20 mouse cellular contexts compared by ENCODE assay signal in the genomic region with DNA sequence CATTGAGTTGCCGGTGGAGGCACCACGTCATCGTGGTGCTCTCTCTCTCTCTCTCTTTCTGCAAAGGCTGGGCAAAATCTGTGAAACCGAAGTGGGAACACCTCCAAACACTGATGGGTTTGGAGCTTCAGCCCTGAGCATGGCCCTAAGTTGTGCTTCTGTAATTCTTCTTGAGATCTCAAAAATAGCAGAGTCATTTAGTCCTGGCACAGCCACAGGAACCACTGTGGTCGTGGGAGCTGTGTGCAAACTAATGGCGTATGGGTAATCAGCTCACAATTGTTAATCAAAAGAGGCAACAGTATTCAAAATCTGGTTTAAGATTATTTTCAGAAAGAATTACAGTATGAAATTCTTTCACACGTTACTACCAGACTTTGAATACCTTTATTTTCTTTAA. TPM values are rescaled to one million over a fixed set of nuclear protein-coding genes. Genes with fewer than 3 reads are reported as not detected.
DNase-seq lines count a peak whose midpoint lies in the region; ATAC-seq and TF ChIP-seq lines count a peak whose summit lies in the region.
"Had no signal": no experiment of that assay in that cellular context is flagged by ENCODE, and none has a peak within 500 bp of the region (broad histone marks: within the 10 kb centered on the region; RNA-seq: fewer than 3 reads in every experiment).

No protein-coding gene starts in this region.

- H3K4me3 ChIP-seq in stomach, postnatal 0 days (ENCODE audit: low read depth, low read length): no peak overlapping the region
- H3K4me3 ChIP-seq: embryonic facial prominence, embryonic 10.5 days; embryonic facial prominence, embryonic 12.5 days; forebrain, embryonic 13.5 days; forebrain, embryonic 15.5 days had no signal

- no peaks in the 10 kb centered on the region for H3K9me3 ChIP-seq in stomach, postnatal 0 days (ENCODE audit: control insufficient read depth, low read length)
- H3K9me3 ChIP-seq: embryonic facial prominence, embryonic 10.5 days; embryonic facial prominence, embryonic 12.5 days; forebrain, embryonic 13.5 days; forebrain, embryonic 15.5 days had no signal

- ATAC-seq in granulocyte monocyte progenitor cell, adult 5-6 weeks (replicated peaks; ENCODE audit: poor library complexity, severe bottlenecking): peak; percentile 50; the same call in 1 of the 2 replicates
- peak; percentile 88 for ATAC-seq in megakaryocyte progenitor cell, adult 5-6 weeks (replicated peaks; ENCODE audit: poor library complexity)
- ATAC-seq in stomach, postnatal 0 days (ENCODE audit: low FRiP score, low TSS enrichment): no peak
- ATAC-seq: forebrain, embryonic 13.5 days; forebrain, embryonic 15.5 days; forebrain, postnatal 0 days had no signal

- H3K9ac ChIP-seq in stomach, postnatal 0 days (ENCODE audit: low read length): no peak overlapping the region
- H3K9ac ChIP-seq: embryonic facial prominence, embryonic 12.5 days; forebrain, embryonic 13.5 days; forebrain, embryonic 15.5 days; forebrain, postnatal 0 days had no signal

- no peak for TF ChIP-seq CTCF in stomach, postnatal 0 days (IDR thresholded peaks at IDR 0.05; ENCODE audit: low read depth)

- no peaks in the 10 kb centered on the region for H3K27me3 ChIP-seq in stomach, postnatal 0 days (ENCODE audit: control insufficient read depth, insufficient read depth, low read length)
- H3K27me3 ChIP-seq: embryonic facial prominence, embryonic 12.5 days; forebrain, embryonic 13.5 days; forebrain, embryonic 15.5 days had no signal

- WGBS in stomach, postnatal 0 days: 83% methylated on average over 7 of the region's 7 CpGs

- no peaks in the 10 kb centered on the region for H3K4me1 ChIP-seq in stomach, postnatal 0 days (replicated peaks; ENCODE audit: control insufficient read depth, insufficient read depth)
- H3K4me1 ChIP-seq: embryonic facial prominence, embryonic 10.5 days; embryonic facial prominence, embryonic 12.5 days; forebrain, embryonic 13.5 days; forebrain, embryonic 15.5 days had no signal

- H3K4me2 ChIP-seq in stomach, postnatal 0 days (replicated peaks; ENCODE audit: low read depth): no peak overlapping the region
- H3K4me2 ChIP-seq: embryonic facial prominence, embryonic 12.5 days; forebrain, embryonic 13.5 days; forebrain, embryonic 15.5 days had no signal

- no peak overlapping the region for H3K27ac ChIP-seq in stomach, postnatal 0 days (replicated peaks)
- H3K27ac ChIP-seq: embryonic facial prominence, embryonic 10.5 days; embryonic facial prominence, embryonic 12.5 days; forebrain, embryonic 13.5 days; forebrain, embryonic 15.5 days had no signal

- DNase-seq in heart, adult 11 months: peak; percentile 53
- DNase-seq in heart, adult 9 months (ENCODE audit: low spot score in 2 of 2): no peak
- no peak for DNase-seq in frontal cortex, adult 2 months (ENCODE audit: extremely low spot score in 1 of 2, low spot score in 1 of 2)
- no peak for DNase-seq in stomach, postnatal 0 days (ENCODE audit: low spot score)
- DNase-seq: adrenal gland, adult 2 months; adrenal gland, postnatal 10 days; adrenal gland, postnatal 25 days; cerebellum, adult 11 months; cerebellum, adult 18-20 months; cerebellum, adult 8-10 months; cerebellum, adult 9-11 months; cerebellum, postnatal 14 days; cerebellum, postnatal 36 days; forebrain, postnatal 0 days had no signal

- no peaks in the 10 kb centered on the region for H3K36me3 ChIP-seq in stomach, postnatal 0 days (ENCODE audit: control insufficient read depth, insufficient read depth, low read length)
- H3K36me3 ChIP-seq: embryonic facial prominence, embryonic 10.5 days; embryonic facial prominence, embryonic 12.5 days; forebrain, embryonic 15.5 days had no signal

- no peak for TF ChIP-seq EP300 in stomach, postnatal 0 days (optimal IDR thresholded peaks at IDR 0.05)

RNA-seq across cellular contexts. Expression of gene Rpe, which starts 27.8 kb away (rescaled TPM):
- 65.5 and 81.7 TPM in 2 replicates for total RNA-seq in granulocyte monocyte progenitor cell, adult 5-6 weeks (2014; fragmentation: Nextera tagmentation)
- total RNA-seq in granulocyte monocyte progenitor cell, adult 5-6 weeks (2017): 57.0 and 75.1 TPM in 2 replicates
- 62.2 and 65.0 TPM in 2 replicates for total RNA-seq in megakaryocyte progenitor cell, adult 5-6 weeks (2015)
- 61.4 and 68.6 TPM in 2 replicates for total RNA-seq in megakaryocyte progenitor cell, adult 5-6 weeks (2017)
- polyA plus RNA-seq in frontal cortex, adult 2 months (2012; rRNA removed): 26.1 and 26.5 TPM in 2 replicates
- polyA plus RNA-seq in stomach, postnatal 0 days (2015; fragmentation: Nextera tagmentation; extraction: Ambion mirVana): 30.8 and 31.5 TPM in 2 replicates
